Mouse (Mus musculus): ENCODE results near the gene Dnajc12.
"Not testable (repeated sequence)": the region's sequence is repeated elsewhere in the genome, so short reads cannot be mapped to it uniquely, and the experiment has no call there.

Dnajc12 gene

GRCm38 (mm10) chr10:63386444-63386843 is 4.2 kb downstream of the Dnajc12 start:
- peak; percentile 57 for DNase-seq (ENCODE audit: low read depth, low spot score)

DNA sequence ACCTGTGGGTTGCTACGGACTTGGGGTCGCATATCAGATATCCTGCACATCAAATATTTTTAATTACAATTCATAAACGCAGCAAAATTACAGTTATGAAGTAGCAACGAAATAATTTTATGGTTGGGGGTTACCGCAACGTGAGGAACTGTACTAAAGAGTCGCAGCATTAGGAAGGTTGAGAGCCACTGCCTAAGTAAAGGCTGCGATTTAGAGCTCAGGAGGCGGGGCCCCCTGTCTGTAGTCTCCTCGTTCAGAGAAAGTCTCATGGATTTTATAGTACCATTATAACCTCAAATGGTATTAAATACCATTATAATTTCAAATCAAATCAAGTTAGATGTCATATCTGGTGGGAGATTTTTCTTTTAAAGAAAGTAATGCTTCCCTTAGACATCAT is 4.7 kb downstream of the Dnajc12 start:
- no peak for DNase-seq (ENCODE audit: low read depth, low spot score)

DNA sequence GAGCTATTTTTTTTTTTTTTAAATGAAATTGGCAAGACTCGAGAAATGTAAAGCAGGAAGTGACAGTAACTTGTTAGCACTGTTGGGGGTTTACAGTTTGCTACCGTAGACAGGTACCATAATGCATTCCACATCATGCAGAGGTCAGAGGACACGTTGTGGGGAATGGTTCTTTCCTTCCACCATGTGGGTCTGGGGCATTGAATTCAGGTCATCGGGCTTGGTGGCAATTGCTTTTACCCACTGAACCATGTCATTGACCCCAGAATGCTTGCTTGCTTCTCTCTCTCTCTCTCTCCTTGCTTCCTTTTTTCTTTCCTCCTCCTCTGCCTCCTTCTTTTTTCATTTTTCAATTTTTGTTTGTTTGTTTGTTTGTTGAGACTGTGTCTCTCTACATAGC is 6.7 kb downstream of the Dnajc12 start:
- no peak for DNase-seq (ENCODE audit: low read depth, low spot score)

DNA sequence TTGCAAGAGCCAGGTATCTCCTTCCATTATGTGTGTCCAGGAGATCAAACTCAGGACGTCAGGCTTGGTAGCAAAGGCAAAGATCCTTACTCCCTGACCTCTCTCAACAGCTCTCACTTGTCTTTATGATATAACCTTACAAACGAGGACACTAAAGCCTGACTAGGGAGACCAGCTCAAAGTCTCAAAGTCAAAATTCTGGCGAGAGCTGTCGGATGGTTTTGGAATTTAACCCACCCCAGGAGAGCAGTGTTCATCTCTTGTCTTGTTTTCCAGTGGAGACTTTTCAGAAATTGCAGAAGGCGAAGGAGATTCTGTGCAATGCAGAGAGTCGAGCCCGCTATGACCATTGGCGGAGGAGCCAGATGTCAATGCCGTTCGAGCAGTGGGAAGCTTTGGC is 14.7 kb downstream of the Dnajc12 start:
- DNase-seq (ENCODE audit: low read depth, low spot score), result no peak

DNA sequence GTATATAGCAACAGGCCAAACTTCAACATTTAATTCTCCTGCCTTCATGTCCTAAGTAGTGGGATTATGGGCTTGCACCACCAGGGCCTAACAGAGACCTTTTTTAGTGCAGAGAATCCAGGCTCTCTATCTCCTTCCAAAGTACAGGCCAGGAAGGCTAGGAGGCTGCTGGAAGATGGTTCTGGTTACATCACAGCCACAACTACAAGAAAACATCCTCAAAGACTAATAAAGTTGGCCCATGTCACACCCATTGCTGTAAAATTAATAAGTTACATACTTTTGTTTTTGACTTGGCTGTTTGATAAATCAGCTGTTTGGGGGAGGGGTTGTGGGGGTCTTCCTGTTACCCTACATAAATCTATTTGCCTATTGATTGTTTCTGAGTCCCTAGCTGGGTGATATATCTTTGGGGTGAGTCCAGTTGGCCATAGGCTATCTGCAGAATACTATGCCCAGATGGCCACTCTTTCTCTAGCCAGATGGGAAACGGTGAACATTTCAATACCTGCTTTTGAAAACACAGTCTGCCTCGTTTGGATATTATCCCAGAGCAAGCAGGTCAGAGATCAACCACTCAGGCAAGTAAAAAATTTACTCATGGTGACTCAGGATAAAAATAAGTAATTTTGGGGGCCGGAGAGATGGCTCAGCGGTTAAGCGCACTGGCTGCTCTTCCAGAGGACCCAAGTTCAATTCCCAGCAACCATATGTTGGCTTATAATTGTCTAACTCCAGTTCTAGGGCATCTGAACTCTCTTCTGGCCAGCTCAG is 20.7 kb downstream of the Dnajc12 start:
- DNase-seq (ENCODE audit: low read depth, low spot score), result no peak

DNA sequence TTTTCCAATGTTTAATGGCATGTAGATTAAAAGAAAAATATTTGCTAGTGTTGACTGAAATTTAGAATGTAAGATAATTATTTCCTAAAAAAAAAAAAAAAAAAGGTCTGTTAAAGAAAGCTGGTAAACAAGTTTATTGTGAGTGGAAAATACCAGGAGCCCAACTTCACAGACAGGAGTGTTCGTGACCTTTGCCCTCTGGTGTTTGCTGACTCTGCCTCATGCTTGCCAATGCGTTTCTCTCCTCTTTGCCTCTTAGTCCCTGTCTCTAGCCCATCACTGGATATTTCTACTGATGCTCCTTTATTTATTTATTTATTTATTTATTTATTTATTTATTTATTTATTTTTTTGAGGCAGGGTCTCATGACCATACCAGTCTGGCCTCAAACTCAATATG is 21.4 kb downstream of the Dnajc12 start:
- no peak for DNase-seq (ENCODE audit: low read depth, low spot score)

GRCm38 (mm10) chr10:63410162-63410956 is 28.1 kb downstream of the Dnajc12 start:
- no peak for DNase-seq (ENCODE audit: low read depth, low spot score)

DNA sequence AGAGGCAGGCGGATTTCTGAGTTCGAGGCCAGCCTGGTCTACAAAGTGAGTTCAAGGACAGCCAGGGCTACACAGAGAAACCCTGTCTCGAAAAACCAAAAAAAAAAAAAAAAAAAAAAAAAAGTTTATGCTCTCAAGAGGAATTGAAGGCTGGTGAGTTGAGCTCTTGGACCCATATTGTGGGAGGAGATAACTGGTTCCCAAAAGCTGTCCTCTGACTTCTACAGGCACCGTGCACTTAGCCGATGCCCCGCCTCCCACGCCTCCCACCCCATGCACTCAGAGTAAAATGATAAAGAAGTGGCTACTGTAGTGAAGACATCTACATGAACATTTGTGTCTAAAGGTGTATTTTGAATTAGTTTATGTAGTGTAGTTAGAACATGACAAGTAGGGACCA is 29.4 kb downstream of the Dnajc12 start:
- not testable (repeated sequence) for DNase-seq (ENCODE audit: low read depth, low spot score)

DNA sequence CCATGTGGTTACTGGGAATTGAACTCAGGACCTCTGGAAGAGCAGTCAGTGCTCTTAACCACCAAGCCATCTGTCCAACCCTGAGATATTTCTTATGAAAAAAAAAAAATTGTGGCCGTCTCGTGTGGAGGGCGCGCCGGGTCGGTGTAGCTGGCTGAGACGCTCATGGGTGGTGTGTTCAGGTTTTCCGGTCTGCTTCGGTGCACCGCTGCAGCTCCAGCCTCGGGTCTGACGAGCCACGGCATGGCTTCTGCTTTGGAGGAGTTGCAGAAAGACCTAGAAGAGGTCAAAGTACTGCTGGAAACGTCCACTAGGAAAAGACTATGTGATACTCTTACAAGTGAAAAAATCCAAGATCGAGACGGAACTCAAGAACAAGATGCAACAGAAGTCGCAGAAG is 30.5 kb downstream of the Dnajc12 start:
- DNase-seq (ENCODE audit: low read depth, low spot score), result no peak

DNA sequence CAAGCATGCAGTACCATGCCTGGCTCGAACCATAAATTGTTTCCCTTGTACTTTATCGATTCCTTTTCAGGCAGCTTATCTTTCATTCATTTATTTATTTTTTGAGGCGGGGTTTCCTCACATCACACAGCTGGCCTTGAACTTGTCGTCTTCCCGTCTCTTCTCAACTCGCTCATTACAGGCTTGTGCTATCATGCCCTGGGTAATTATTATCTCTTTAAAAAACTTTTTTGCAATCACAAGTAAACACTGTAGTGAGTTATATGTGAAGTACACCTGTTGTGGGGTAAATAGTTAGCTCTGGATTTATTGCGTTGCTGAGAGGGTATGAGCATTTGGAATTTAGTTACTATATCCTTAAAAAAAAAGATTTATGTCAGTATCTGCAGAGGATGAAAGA is 33.0 kb downstream of the Dnajc12 start:
- no peak for DNase-seq (ENCODE audit: low read depth, low spot score)

DNA sequence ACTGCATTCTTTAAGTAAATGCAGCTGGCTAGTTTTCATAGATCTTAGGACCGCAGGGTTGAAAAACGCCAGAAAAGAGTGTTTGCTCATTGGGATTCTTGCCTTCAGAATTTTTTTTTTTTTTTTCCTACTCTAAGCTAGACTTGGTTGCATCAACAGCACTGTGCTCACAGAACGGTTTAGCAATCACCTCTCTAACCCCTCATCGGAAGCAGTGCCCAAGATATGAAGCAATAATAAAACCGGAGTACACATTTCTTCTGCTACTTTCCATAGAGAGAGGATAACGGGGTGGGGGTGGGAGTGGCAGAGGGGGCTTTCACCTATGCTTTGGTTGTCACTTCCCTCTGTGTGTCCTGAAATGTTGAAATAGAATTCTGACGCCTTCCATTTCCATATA is 33.6 kb downstream of the Dnajc12 start:
- DNase-seq (ENCODE audit: low read depth, low spot score), result no peak

- DNase-seq (ENCODE audit: low read depth, low spot score), result no peak
These were observed 34.8 kb downstream of the Dnajc12 start for GRCm38 (mm10) chr10:63417061-63417460.

DNA sequence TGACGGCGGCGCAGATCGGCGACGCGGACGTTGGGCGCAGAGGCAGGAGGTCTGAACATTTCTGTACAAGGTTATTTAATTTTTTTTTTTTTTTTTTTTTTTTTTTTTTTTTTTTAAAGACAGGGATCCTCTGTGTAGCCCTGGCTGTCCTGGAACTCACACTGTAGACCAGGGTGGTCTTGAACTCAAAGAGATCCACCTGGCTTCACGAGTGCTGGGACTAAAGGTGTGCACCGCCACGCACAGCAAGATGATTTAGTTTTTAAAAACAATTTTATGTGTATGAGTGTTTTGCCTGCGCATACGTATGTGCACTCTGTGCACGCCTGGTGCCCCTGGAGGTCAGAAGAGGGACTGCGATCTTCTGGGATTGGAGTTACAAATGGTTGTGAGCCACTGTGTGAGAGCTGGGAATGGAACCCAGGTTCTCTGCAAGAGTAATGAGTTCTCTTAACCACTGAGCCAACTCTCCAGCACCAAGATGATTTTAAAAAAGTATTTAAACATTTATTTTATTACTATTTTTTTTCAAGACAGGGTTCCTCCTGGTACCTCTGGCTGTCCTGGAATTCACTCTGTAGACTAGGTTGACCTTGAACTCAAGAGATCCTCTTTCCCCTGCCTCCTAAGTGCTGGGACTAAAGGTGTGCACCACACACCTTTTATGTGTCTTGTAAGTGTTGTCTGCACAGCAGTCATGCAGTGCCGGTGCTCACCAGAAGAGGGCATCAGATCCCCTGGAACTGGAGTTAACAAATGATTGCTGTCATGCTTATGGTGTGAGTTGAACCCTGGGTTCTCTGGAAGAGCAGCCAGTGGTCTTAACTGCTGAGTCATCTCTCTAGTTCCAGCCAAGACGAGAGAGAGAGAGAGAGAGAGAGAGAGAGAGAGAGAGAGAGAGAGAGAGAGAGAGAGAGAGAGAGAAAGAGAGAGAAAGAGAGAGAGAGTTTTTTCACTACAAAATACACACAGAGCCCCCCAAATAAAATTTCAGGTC is 39.8 kb downstream of the Dnajc12 start, which contains the start of gene Gm7075:
TSS of gene Gm7075 (minus strand) at position 51 of the 997 bp plus-strand sequence.
- DNase-seq (ENCODE audit: low read depth, low spot score), result no peak

DNA sequence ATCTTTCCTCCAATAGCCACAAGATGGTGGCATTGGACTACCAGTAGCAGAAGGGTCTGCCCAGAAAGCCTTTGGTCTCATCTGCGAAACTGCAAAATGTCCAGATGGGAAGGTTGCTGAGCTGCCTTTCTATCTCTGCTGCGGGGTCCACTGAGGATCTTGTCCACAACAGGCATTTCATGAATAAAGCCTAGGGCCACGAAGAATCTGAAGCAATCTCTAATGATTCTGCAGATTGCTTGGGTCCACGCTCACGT is 40.4 kb downstream of the Dnajc12 start:
- no peak for DNase-seq (ENCODE audit: low read depth, low spot score)

DNA sequence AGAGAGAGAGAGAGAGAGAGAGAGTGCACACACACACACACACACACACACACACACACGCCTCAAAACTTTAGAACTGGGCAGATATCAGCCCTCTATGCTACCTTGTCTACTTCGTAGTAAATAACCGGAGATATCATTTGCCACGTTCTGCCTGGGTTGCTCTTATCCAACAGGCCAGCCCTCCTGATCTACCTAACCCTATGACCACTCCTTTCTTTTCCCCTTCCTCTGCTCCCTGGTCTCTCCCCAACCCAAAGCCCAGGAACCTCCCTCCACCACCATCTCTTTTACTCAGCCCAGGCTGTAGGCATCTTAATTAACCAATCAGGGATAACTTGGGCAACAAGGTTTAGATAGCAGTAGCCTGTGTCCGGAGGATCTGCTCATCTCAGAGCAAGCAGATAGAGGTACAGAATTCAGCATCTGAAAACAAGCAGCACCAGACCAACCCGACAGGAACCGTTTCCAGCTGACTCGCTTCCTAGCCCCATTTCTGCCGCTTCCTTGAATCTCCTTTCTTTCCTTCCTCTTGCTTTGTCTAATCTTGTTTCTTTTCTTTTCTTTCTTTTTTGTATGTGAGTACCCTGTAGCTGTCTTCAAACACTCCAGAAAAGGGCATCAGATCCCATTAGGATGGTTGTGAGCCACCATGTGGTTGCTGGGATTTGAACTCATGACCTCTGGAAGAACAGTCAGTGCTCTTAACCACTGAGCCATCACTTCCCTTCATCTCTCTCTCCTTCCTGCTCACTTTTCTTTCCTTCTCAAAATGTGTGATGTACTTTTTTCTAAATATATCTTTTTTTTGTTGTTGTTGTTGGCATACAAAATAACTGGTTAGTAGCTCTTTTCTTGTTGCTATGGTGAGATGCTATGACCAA is 41.6 kb downstream of the Dnajc12 start:
- no peak for DNase-seq (ENCODE audit: low read depth, low spot score)

GRCm38 (mm10) chr10:63424475-63424814 is 42.2 kb downstream of the Dnajc12 start:
- DNase-seq (ENCODE audit: low read depth, low spot score), result no peak

- DNase-seq (ENCODE audit: low read depth, low spot score), result no peak
These were observed 44.9 kb downstream of the Dnajc12 start for GRCm38 (mm10) chr10:63427146-63427545.

DNA sequence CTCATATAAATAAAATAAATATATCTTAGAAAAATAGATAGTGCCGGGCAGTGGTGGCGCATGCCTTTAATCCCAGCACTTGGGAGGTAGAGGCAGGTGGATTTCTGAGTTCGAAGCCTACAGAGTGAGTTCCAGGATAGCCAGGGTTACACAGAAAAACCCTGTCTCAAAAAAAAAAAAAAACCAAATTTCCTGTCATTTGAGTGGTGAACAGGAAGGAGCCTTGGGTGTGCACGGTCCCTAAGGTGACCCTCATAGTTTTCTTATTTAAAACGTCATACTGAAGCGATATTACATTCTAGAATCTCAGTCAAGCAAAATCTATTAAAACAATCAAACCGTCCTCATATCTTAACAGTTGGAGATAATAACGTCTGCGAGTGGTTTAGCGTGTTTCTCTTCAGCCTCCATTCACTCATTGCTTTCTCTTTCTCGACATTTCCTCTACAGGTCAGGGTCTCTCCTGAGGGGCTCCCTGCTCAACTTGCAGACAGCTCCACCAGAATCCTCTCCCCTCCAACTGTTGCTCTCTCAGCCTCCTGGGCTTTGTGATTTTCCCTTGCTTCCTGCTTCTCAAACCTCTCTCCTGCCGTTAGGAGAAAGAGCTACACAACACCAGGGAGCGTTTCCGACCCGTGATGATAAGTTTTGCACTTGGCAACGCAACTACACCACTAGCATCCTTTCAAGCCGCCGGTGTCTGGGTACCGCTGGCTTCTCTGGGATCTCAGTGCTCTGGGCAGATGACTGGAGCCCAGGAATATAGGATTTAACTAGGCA is 46.2 kb downstream of the Dnajc12 start:
- no peak for DNase-seq (ENCODE audit: low read depth, low spot score)

DNA sequence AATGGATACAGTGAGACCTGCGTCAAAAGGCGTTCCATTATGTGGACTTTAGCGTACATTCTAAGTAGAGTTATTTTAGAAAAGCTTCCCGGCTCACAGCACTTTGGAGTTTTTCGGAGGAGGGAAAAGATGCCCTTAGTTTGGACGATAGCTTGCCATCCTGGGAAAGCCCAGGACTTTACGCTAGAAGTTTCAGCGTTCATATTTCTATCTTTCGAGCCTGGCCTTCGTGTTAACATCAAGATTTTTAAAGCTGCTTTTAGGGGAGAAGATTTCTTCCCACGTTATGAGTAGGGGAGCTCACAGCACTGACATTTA is 46.7 kb downstream of the Dnajc12 start:
- no peak for DNase-seq (ENCODE audit: low read depth, low spot score)

- DNase-seq (ENCODE audit: low read depth, low spot score), result peak; percentile 91
These were observed 47.1 kb downstream of the Dnajc12 start for GRCm38 (mm10) chr10:63429380-63429779.

Data from c-Kit-negative CD71-positive TER-119-positive erythroid progenitor cells, embryonic 14.5 days (primary cell).